Mouse (Mus musculus): ENCODE data around the gene Cts8.

Cts8 gene

GRCm38 (mm10) chr13:61255258-61255657 is at the start of gene Cts8:
Cts8 (minus strand) TSS chr13:61255358.
- no peak for DNase-seq (ENCODE audit: inconsistent age in 2 of 2, low spot score in 1 of 2)

GRCm38 (mm10) chr13:61288739-61289138 is 33.6 kb upstream of the Cts8 start, which contains the start of gene Gm49398:
Gm49398 (minus strand) TSS chr13:61288839.
- DNase-seq (ENCODE audit: inconsistent age in 2 of 2, low spot score in 1 of 2) = no peak

GRCm38 (mm10) chr13:61241076-61241947 is 13.8 kb downstream of the Cts8 start:
- peak; percentile 21 to 68 for DNase-seq (ENCODE audit: inconsistent age in 2 of 2, low spot score in 1 of 2)

GRCm38 (mm10) chr13:61203310-61203709 is 51.8 kb downstream of the Cts8 start, which contains the start of gene Cts6:
Cts6 (minus strand) TSS chr13:61203410.
- no peak for DNase-seq (ENCODE audit: inconsistent age in 2 of 2, low spot score in 1 of 2)

Measured in adrenal gland, adult (tissue).